Mouse (Mus musculus) MEL (cell line): ENCODE data around the gene Erbb2.

Source experiments
- MYB ChIP-seq: IDR thresholded peaks from 2 replicates; pipeline ENCODE4 v1.6.1; 2011; ENCODE audit warnings: mild to moderate bottlenecking, low read depth, low read length, improper control_type of control experiment
- NELFE ChIP-seq: IDR thresholded peaks from 2 replicates; pipeline ENCODE4 v1.6.1; 2011; ENCODE audit warnings: low read depth, low read length, improper control_type of control experiment
- POLR2A ChIP-seq, 2 experiments: IDR thresholded peaks; 2 replicates each; pipeline ENCODE4 v1.6.1; 2011 to 2012; ENCODE audit warnings: low read length in 2 of 2, mild to moderate bottlenecking in 2 of 2, control low read depth in 1 of 2, improper control_type of control experiment in 1 of 2, low read depth in 1 of 2, moderate library complexity in 1 of 2; ENCODE audit not compliant: control insufficient read depth in 1 of 2, insufficient read depth in 1 of 2, poor library complexity in 1 of 2
- ZC3H11A ChIP-seq: IDR thresholded peaks from 2 replicates; pipeline ENCODE4 v1.6.1; 2012; ENCODE audit warnings: low read depth, mild to moderate bottlenecking, inconsistent platforms, low read length, improper control_type of control experiment

DNA sequence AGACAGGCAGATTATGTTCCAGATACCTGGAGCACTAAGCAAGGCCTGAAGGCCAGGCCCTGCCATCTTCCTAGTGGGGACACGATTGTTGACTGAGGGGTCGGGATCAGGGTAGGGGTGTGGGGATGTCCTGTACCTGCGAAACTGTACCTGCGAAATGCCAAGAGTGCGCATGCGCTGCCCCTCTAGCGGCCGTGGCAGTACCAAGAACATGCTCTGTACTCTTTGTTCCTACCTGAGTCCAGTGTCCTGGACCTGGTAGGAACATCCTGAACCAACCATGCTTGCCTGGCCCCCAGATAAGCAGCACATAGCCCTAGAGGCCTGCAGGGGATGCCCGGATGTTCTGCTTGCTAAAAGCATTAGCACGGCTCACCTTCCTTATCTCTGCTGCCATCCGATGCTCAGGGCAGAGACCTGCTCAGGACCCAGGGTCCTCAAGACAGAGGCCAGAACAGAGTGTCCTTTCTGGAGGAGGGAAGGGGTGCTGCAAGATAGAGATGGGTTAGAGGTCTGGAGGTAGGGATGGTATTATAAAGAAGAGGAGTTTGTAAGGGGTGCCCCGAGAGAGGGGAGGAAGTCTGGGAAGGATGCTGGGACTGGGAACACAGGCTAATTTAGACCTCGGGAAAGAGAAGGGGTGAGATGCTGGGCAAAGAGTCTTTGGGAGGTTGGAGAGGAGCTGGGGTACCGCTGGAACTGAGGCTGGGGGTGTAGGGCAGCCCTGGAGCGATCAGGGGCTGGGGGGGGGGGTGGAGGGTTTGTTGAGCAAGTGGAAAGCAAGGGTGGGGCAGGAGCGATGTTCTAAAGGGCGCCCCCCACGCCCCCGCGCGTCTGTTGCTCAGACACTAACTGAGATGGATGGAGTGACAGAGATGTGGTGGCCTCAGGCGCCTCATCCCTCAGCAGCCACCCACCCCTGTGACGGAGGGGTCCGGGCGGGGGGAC lies 26.4 kb upstream of the Erbb2 start, which contains the start of gene Pnmt:
- no peak for TF ChIP-seq ZC3H11A
- TF ChIP-seq NELFE = no peak
- TF ChIP-seq MYB = no peak
- no peak for TF ChIP-seq POLR2A (IDR thresholded peaks at IDR 0.05; ENCODE audit: control insufficient read depth in 1 of 2, insufficient read depth in 1 of 2, low read depth in 1 of 2, low read length in 2 of 2, poor library complexity in 1 of 2)
